Mouse (Mus musculus) Patski (cell line): ENCODE results near the gene Vcan. TPM values are rescaled to one million over a fixed set of nuclear protein-coding genes. Genes with fewer than 3 reads are reported as not detected.

Experiments
- ATAC-seq: fragments of 100-300 bp; one replicate; pipeline ENCODE4 v1.8.0; 2021
- CTCF ChIA-PET: fragments of 350-600 bp; sonication (Branson Sonifier 250); formaldehyde crosslinking; loops from one replicate; lab custom pipeline; 2022; ENCODE audit warnings: inconsistent platforms; lab: Charles Lee
- POLR2A ChIA-PET: fragments of 350-600 bp; sonication (Branson Sonifier 250); formaldehyde crosslinking; loops from one replicate; lab custom pipeline; 2022; ENCODE audit warnings: antibody characterized with exemption, inconsistent platforms; lab: Charles Lee
- DNase-seq: peaks from one replicate; pipeline ENCODE4 v3.0.0-alpha.2; 2011; ENCODE audit warnings: low read depth, low spot score
- H3K27me3 ChIP-seq: fragments of 371-371 bp; one replicate; pipeline ENCODE4 v1.5.1; 2021
- CTCF ChIP-seq: fragments of 100-300 bp; IDR thresholded peaks from one replicate; pipeline ENCODE4 v1.5.1; 2021
- in situ Hi-C: fragments of 300-500 bp; cut with MboI; formaldehyde crosslinking; loops from 3 replicates; pipeline ENCODE4 v1.11.1; 2018; ENCODE audit warnings: low pct_unique_long_range_greater_than_20kb, mixed read lengths
- polyA plus RNA-seq: library from polyadenylated mRNA; unstranded; gene quantifications from one replicate; pipeline ENCODE4 v1.2.3, GENCODE M21; 2021

Gene Vcan
- polyA plus RNA-seq, 1 experiment from 2014 or later, result 13.0 TPM

DNA sequence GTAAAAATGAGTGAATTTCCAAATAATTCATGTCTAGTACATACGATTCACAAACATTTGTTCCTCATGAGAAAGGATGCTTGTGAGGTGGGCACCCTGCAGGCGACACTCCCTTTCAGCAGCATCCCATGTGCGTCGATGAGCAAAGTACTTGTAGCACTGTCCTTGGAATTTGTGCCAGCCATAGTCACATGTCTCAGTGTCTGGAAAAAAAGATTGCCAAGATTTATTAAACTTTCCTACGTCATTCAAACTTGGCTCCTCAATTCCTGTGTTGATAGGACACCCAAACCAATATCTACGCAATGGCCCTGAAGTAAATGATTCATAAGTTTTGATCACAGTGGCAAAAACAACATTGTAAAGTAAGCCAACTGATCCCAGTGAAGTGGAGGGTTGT is 62.6 kb downstream of the Vcan start:
- no peak for TF ChIP-seq CTCF
- in situ Hi-C loops, result no loop called here
- ChIA-PET POLR2A (interaction anchor here (0.6 kb wide), 1 partner anchor 1195 kb away, joined by 4 read pairs; no protein-coding TSS in a partner anchor), CTCF (interaction anchor here (0.6 to 1.4 kb wide), 2 partner anchors 97 to 177 kb away, joined by 3 read pairs; no protein-coding TSS in a partner anchor)
- DNase-seq, result no peak
- H3K27me3 ChIP-seq, result no peaks in the 10 kb centered on the region
- ATAC-seq, result no peak

DNA sequence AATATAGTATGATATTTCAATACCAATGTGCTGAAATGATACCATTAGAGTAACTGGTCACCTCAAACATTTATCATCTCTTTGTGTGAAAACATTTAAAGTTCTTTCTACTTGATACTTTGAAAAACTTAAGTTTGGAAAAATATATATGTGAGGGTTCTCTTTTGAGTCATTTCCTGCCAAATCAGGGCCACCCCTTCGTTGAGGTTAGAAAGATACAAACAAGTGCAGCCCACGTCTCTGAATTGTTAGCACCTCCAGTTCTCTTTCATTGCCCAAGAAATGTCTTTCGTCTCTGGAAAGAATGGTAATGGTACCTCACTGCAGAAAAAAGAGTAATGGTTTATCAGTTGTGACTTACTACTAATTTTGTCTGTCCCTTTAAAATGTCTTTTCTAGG is 71.8 kb downstream of the Vcan start:
- in situ Hi-C loops, result loop anchor here (5.0 kb wide), 1 partner anchor 1172 kb away; no protein-coding TSS in a partner anchor
- ATAC-seq, result no peak
- no peak for TF ChIP-seq CTCF
- no peak for DNase-seq
- CTCF ChIA-PET, result no interaction called here
- POLR2A ChIA-PET, result no interaction called here
- H3K27me3 ChIP-seq, result no peaks in the 10 kb centered on the region

DNA sequence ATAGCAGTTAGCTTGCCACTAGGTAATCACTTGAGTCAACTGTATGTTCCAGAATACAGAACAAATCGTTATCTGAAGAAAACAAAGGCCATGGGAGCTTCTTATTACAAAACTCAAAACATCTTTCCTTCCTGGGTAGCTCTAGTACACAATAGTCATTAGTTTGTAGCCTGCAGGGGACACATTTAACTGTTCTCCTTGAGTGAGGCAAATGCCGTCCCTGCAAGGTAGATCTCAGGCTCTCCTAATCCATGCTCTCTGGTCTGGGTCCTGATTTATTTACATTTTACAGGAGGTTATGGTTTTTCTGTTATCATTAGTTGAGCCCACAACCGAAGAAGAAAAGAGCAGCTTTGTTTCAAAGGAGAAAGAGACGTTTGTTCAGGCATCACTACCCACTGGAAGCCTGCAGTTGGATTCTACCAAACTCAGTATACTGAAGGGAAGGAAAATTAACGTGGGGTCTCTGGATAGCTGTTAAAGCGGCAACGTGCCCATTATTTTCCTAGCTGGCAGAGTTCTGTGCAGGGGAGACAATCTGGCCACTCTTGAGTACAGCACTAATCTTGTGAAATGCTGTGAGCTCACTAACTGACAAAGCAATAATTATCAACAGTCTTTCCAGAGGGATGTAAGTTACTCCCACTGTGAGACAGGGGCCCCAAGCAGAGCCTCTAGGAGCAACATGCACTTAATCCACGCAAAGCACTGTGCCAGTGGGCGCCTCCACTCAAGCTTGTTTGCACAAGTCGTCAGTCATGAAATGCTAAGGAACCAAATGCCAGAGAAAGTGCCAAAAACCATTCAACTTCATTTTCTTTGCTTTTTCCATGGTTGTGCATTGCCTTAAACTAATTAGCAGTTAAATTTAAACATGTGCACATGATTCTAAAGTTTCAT is 73.1 kb downstream of the Vcan start:
- H3K27me3 ChIP-seq, result no peaks in the 10 kb centered on the region
- CTCF ChIA-PET, result interaction anchor here (1.2 to 2.7 kb wide), 9 partner anchors 8 to 1263 kb away, joined by 3 to 14 read pairs (median 5); no protein-coding TSS in a partner anchor
- POLR2A ChIA-PET, result no interaction called here
- no peak for TF ChIP-seq CTCF
- DNase-seq (no peak), ATAC-seq (no peak)
- in situ Hi-C loops, result loop anchor here (10.0 kb wide), 1 partner anchor 1216 kb away; no protein-coding TSS in a partner anchor

DNA sequence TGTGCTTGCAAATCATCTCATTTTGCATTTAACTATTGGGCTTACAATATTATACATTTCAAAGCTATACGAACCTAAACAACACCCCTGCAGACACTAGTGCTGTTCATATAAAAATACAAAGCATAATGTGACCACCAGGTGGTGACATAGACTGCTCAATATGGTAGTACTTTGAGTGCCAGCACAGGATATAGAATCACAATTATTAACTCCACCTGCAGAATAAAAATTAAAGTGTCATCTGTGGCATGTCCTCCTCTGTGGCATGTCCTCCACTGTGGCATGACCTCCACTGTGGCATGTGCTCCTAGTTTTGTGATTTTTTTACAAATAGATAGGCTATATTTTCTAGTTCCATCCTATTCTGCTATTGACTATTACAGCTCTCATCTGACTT is 74.2 kb downstream of the Vcan start:
- in situ Hi-C loops, result loop anchor here (10.0 kb wide), 1 partner anchor 1217 kb away; no protein-coding TSS in a partner anchor
- CTCF ChIA-PET, result interaction anchor here (0.8 to 2.7 kb wide), 16 partner anchors 9 to 1264 kb away, joined by 3 to 14 read pairs (median 4); no protein-coding TSS in a partner anchor
- ATAC-seq, result no peak
- peak; percentile 50 for TF ChIP-seq CTCF
- POLR2A ChIA-PET, result no interaction called here
- H3K27me3 ChIP-seq, result no peaks in the 10 kb centered on the region
- no peak for DNase-seq

DNA sequence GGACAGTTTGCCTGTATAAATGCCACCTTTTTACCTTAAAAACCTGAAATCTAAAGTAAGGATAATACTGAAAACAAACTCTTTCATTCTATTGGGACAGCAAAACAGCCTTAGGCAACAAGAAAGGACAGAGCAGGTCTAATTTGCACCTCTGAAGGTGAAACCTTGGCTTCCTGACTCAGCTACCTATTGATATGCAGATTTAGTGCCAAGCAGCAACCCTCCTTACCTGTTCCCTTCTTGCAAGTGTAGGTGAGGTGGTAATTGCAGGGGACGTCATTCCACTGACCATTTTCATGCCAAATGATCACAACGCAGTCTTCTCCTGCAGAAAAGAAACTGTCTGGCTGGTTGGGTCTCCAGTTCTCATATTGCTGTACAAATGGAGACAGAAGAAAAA is 80.6 kb downstream of the Vcan start:
- H3K27me3 ChIP-seq, result no peaks in the 10 kb centered on the region
- no peak for ATAC-seq
- no peak for DNase-seq
- no peak for TF ChIP-seq CTCF
- CTCF ChIA-PET, result no interaction called here
- POLR2A ChIA-PET, result no interaction called here
- in situ Hi-C loops, result loop anchor here (10.0 kb wide), 1 partner anchor 1223 kb away; no protein-coding TSS in a partner anchor

DNA sequence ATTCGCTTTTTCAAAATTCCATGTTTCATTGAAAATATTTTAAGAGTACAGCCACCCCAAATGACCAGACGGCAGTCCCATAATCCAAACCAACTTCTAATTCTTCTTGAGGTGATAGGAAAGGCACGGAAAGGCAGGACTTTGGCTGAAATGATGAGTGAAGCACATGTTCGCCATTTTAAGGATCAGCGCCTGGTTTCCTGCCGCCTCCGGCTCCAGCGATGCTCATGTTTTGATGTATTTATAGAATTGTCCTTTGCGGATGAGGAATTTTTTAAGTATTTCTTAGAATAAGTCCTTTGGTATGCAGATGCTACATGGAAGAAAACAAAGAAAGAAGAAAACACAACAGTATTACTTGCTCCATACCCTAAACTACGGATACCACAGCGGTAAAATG is 85.3 kb downstream of the Vcan start:
- POLR2A ChIA-PET, result no interaction called here

DNA sequence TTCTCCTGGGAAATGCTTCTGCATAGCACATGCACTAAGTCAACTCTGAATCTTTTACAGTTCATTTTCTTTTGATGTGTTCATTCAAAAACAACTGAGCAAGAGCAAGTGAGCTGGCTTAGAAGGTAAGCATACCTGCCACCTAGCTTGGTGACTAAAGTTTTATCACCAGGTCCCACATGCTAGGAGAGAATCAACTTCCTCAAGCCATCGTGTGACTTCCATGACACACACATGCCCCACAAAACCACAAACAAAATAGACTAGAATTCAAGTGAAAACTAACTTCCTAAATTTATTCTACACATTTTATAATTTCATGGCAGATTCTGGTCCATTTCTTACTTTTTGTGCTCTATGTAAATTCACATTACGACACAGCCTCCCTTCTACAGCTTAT is 89.0 kb downstream of the Vcan start:
- ChIA-PET CTCF (interaction anchor here (1.2 to 1.8 kb wide), 2 partner anchors 15 to 19 kb away, joined by 3 to 4 read pairs; no protein-coding TSS in a partner anchor), POLR2A (no interaction called here)
- ATAC-seq (no peak), DNase-seq (no peak)
- no peaks in the 10 kb centered on the region for H3K27me3 ChIP-seq
- TF ChIP-seq CTCF, result no peak
- in situ Hi-C loops, result no loop called here

More for the DNA sequence above, 85.3 kb downstream of the Vcan start:
- DNase-seq (no peak), ATAC-seq (no peak)
- in situ Hi-C loops, result no loop called here
- CTCF ChIA-PET, result no interaction called here
- no peaks in the 10 kb centered on the region for H3K27me3 ChIP-seq
- TF ChIP-seq CTCF, result no peak

DNA sequence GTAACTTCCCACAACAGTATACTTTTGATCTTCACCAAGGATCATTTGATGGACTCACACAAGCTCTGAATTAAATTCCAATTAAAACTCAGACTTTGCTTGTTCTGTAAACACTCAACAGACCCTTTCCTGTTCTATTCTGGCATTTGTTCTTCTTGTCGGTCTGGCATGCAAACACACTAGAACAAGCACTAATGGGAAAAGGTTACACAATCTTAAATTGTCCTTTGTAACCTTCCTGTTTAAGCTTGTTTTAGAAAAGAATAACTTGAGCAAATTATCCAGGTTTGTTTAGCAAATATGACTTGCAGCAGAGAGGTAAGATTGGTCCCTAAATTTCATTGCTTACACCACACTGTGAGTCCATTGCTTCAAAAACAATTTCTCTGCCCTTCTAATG is 89.5 kb downstream of the Vcan start:
- no peaks in the 10 kb centered on the region for H3K27me3 ChIP-seq
- CTCF ChIA-PET, result interaction anchor here (1.8 kb wide), 1 partner anchor 19 kb away, joined by 4 read pairs; no protein-coding TSS in a partner anchor
- ATAC-seq, result no peak
- in situ Hi-C loops, result no loop called here
- POLR2A ChIA-PET, result no interaction called here
- no peak for TF ChIP-seq CTCF
- DNase-seq, result no peak

DNA sequence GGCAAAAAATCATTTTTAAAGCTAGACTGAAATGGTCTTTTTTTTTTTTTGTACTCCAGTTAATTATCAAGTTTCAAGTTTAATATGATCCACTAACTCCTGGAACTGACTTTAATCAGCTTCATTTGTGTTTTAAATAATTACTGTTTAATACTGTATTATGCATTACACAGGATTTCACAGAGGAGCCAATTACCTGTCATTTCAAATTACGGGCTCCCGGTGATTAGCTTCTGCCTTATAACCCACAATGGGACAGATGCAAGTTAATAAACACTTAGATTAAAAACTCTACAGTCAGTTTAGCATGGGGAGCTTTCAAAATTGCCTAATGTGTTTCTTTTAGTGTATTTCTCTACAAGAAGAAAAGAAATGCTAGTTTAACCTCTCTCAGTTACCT is 96.7 kb downstream of the Vcan start:
- no peak for TF ChIP-seq CTCF
- POLR2A ChIA-PET, result no interaction called here
- DNase-seq, result no peak
- peaks cover 2% of the 10 kb centered on the region for H3K27me3 ChIP-seq
- ATAC-seq, result no peak
- in situ Hi-C loops, result no loop called here
- CTCF ChIA-PET, result interaction anchor here (1.2 to 1.3 kb wide), 2 partner anchors 9 to 11 kb away, joined by 3 to 4 read pairs; no protein-coding TSS in a partner anchor

DNA sequence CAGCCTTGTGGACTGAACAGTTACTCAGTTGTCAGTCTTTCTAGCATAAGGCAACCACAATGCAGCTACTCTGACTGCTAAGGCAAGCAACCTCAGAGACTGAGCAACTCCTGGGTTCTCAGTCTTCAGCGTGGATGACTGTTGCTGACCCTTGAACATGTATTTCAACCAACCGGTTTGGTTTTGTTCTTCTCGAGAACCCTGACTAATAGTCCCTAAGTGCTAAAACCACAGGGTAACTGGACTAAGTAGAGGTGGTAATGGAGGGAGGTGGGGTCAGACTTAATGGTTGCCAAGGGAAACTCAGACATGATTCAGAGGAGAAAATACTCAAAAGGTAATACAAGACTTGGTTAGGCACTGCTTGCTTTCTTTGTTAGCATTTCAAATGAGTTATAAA is 105.3 kb downstream of the Vcan start:
- no peak for ATAC-seq
- no peak for TF ChIP-seq CTCF
- H3K27me3 ChIP-seq, result peaks cover 22% of the 10 kb centered on the region
- ChIA-PET POLR2A (no interaction called here), CTCF (interaction anchor here (0.8 to 1.0 kb wide), 2 partner anchors 9 to 20 kb away, joined by 3 read pairs; no protein-coding TSS in a partner anchor)
- no peak for DNase-seq
- in situ Hi-C loops, result loop anchor here (5.0 kb wide), 1 partner anchor 90 kb away; no protein-coding TSS in a partner anchor
